Mouse (Mus musculus) lung, adult 2 months (tissue): Measurements from ENCODE around the gene C77080.
A peak's percentile ranks its signal among the peaks of the same experiment; 100 is the strongest.

Experiments used
- CTCF ChIP-seq: fragments of 200-500 bp; IDR thresholded peaks from 2 replicates; pipeline ENCODE4 v1.5.1; 2011; ENCODE audit warnings: mild to moderate bottlenecking, low read length, control low read depth; ENCODE audit not compliant: insufficient read depth
- POLR2A ChIP-seq: fragments of 200-500 bp; IDR thresholded peaks from 2 replicates; pipeline ENCODE4 v1.6.1; 2011; ENCODE audit warnings: low read depth, mild to moderate bottlenecking, control low read depth, low read length, borderline replicate concordance; ENCODE audit errors: extremely low read depth

GRCm38 (mm10) chr4:129247381-129248242 is 13.6 kb downstream of the C77080 start:
- TF ChIP-seq POLR2A, result peak; percentile 32; the same call in 1 of the 2 replicates
- TF ChIP-seq CTCF, result no peak
